Mouse (Mus musculus) MEL (cell line): ENCODE results near the gene Nxph3. TPM values are rescaled to one million over a fixed set of nuclear protein-coding genes. Genes with fewer than 3 reads are reported as not detected.
A peak's percentile ranks its signal among the peaks of the same experiment; 100 is the strongest.

Source experiments
- DNase-seq: peaks from one replicate; pipeline ENCODE4 v3.0.0; 2011; ENCODE audit warnings: low read depth, low spot score
- H3K27ac ChIP-seq: 2 replicates; pipeline ENCODE4 v1.5.1; 2012; ENCODE audit warnings: low read depth, mild to moderate bottlenecking, control low read depth, low read length, moderate library complexity; ENCODE audit not compliant: control insufficient read depth
- H3K27me3 ChIP-seq, 2 experiments: fragments of 150-350 bp in 1 of 2; sonication (generic) in 1 of 2; 2 replicates each; pipeline ENCODE4 v1.6.1; 2012; ENCODE audit warnings: low read length in 2 of 2, mild to moderate bottlenecking in 2 of 2, improper control_type of control experiment in 1 of 2, moderate library complexity in 1 of 2; ENCODE audit not compliant: insufficient read depth in 2 of 2, control insufficient read depth in 1 of 2
- H3K36me3 ChIP-seq, 2 experiments: 2 replicates each; pipeline ENCODE4 v1.6.1; 2012 to 2014; ENCODE audit warnings: low read length in 2 of 2, improper control_type of control experiment in 1 of 2, inconsistent platforms in 1 of 2, mild to moderate bottlenecking in 1 of 2; ENCODE audit not compliant: insufficient read depth in 2 of 2, control insufficient read depth in 1 of 2
- H3K4me1 ChIP-seq, 2 experiments: fragments of 150-350 bp in 1 of 2; sonication (generic) in 1 of 2; 2 replicates each; pipeline ENCODE4 v1.6.1; 2012; ENCODE audit warnings: low read length in 2 of 2, improper control_type of control experiment in 1 of 2, mild to moderate bottlenecking in 1 of 2; ENCODE audit not compliant: insufficient read depth in 2 of 2, control insufficient read depth in 1 of 2
- H3K4me3 ChIP-seq, 2 experiments: fragments of 150-350 bp in 1 of 2; sonication (generic) in 1 of 2; 2 replicates each; pipeline ENCODE4 v1.5.1; 2012; ENCODE audit warnings: low read depth in 2 of 2, low read length in 2 of 2, mild to moderate bottlenecking in 2 of 2, moderate library complexity in 2 of 2, control low read depth in 1 of 2, improper control_type of control experiment in 1 of 2; ENCODE audit not compliant: control insufficient read depth in 1 of 2, insufficient read depth in 1 of 2
- H3K79me2 ChIP-seq: 2 replicates; pipeline ENCODE4 v1.6.1; 2012; ENCODE audit warnings: mild to moderate bottlenecking, low read length, moderate library complexity; ENCODE audit not compliant: control insufficient read depth, poor library complexity, insufficient read depth
- H3K9ac ChIP-seq: 2 replicates; pipeline ENCODE4 v1.6.1; 2012; ENCODE audit warnings: low read depth, mild to moderate bottlenecking, control low read depth, low read length, moderate library complexity; ENCODE audit not compliant: control insufficient read depth, poor library complexity, severe bottlenecking
- H3K9me3 ChIP-seq: fragments of 150-350 bp; sonication (generic); replicated peaks from 2 replicates; pipeline ENCODE4 v1.6.1; 2012; ENCODE audit warnings: mild to moderate bottlenecking, low read length, improper control_type of control experiment, moderate library complexity; ENCODE audit not compliant: insufficient read depth
- BHLHE40 ChIP-seq: IDR thresholded peaks from 2 replicates; pipeline ENCODE4 v1.6.1; 2012; ENCODE audit warnings: low read depth, mild to moderate bottlenecking, inconsistent platforms, low read length, improper control_type of control experiment, borderline replicate concordance
- CHD1 ChIP-seq: IDR thresholded peaks from 2 replicates; pipeline ENCODE4 v1.6.1; 2012; ENCODE audit warnings: low read depth, mild to moderate bottlenecking, inconsistent platforms, low read length, improper control_type of control experiment
- CTCF ChIP-seq, 3 experiments: IDR thresholded peaks in 2 of 3; conservative IDR thresholded peaks in 1 of 3; 2 replicates each; pipeline ENCODE4 v1.5.1; 2011 to 2012; ENCODE audit warnings: low read length in 3 of 3, low read depth in 2 of 3, mild to moderate bottlenecking in 2 of 3, improper control_type of control experiment in 1 of 3, inconsistent platforms in 1 of 3, mixed read lengths in 1 of 3, moderate library complexity in 1 of 3; ENCODE audit not compliant: control insufficient read depth in 1 of 3, insufficient read depth in 1 of 3, poor library complexity in 1 of 3, severe bottlenecking in 1 of 3
- EP300 ChIP-seq, 2 experiments: IDR thresholded peaks; 2 replicates each; pipeline ENCODE4 v1.6.1; 2011; ENCODE audit warnings: improper control_type of control experiment in 2 of 2, low read length in 2 of 2, low read depth in 1 of 2, mild to moderate bottlenecking in 1 of 2
- GABPA ChIP-seq: IDR thresholded peaks from 2 replicates; pipeline ENCODE4 v1.6.1; 2012; ENCODE audit warnings: low read depth, mild to moderate bottlenecking, inconsistent platforms, low read length, improper control_type of control experiment, moderate library complexity
- JUND ChIP-seq: IDR thresholded peaks from 2 replicates; pipeline ENCODE4 v1.6.1; 2011; ENCODE audit warnings: low read depth, mild to moderate bottlenecking, improper control_type of control experiment, low read length
- KAT2A ChIP-seq: conservative IDR thresholded peaks from 2 replicates; pipeline ENCODE4 v1.6.1; 2012; ENCODE audit warnings: low read depth, low read length, improper control_type of control experiment, inconsistent platforms
- MAFK ChIP-seq: IDR thresholded peaks from 2 replicates; pipeline ENCODE4 v1.6.1; 2011; ENCODE audit warnings: low read depth, mild to moderate bottlenecking, low read length, improper control_type of control experiment, borderline replicate concordance
- MAX ChIP-seq: IDR thresholded peaks from 2 replicates; pipeline ENCODE4 v1.6.1; 2011; ENCODE audit warnings: low read length, improper control_type of control experiment
- MXI1 ChIP-seq: IDR thresholded peaks from 2 replicates; pipeline ENCODE4 v1.6.1; 2011; ENCODE audit warnings: mild to moderate bottlenecking, low read depth, low read length, improper control_type of control experiment
- MYB ChIP-seq: IDR thresholded peaks from 2 replicates; pipeline ENCODE4 v1.6.1; 2011; ENCODE audit warnings: mild to moderate bottlenecking, low read depth, low read length, improper control_type of control experiment
- MYC ChIP-seq: IDR thresholded peaks from 2 replicates; pipeline ENCODE4 v1.6.1; 2011; ENCODE audit warnings: low read depth, mild to moderate bottlenecking, low read length, improper control_type of control experiment, moderate library complexity
- POLR2AphosphoS2 ChIP-seq: IDR thresholded peaks from 2 replicates; pipeline ENCODE4 v1.6.1; 2011; ENCODE audit warnings: low read length, improper control_type of control experiment
- POLR2AphosphoS5 ChIP-seq: IDR thresholded peaks from 2 replicates; pipeline ENCODE4 v1.6.1; 2012; ENCODE audit warnings: low read depth, borderline replicate concordance, mild to moderate bottlenecking, inconsistent platforms, low read length, moderate library complexity, mixed read lengths
- RAD21 ChIP-seq: IDR thresholded peaks from 2 replicates; pipeline ENCODE4 v1.6.1; 2011; ENCODE audit warnings: mild to moderate bottlenecking, low read depth, low read length, improper control_type of control experiment
- RCOR1 ChIP-seq: IDR thresholded peaks from 2 replicates; pipeline ENCODE4 v1.6.1; 2012; ENCODE audit warnings: low read depth, mild to moderate bottlenecking, inconsistent platforms, low read length, improper control_type of control experiment
- SMC3 ChIP-seq: IDR thresholded peaks from 2 replicates; pipeline ENCODE4 v1.6.1; 2011; ENCODE audit warnings: low read depth, low read length, improper control_type of control experiment
- TBP ChIP-seq: IDR thresholded peaks from 2 replicates; pipeline ENCODE4 v1.8.0; 2011; ENCODE audit warnings: low read depth, low read length, improper control_type of control experiment
- USF1 ChIP-seq: IDR thresholded peaks from 2 replicates; pipeline ENCODE4 v1.6.1; 2014; ENCODE audit warnings: low read depth, mild to moderate bottlenecking, inconsistent platforms, low read length, improper control_type of control experiment, moderate library complexity
- USF2 ChIP-seq, 2 experiments: IDR thresholded peaks; 2 replicates each; pipeline ENCODE4 v1.6.1; 2011 to 2012; ENCODE audit warnings: improper control_type of control experiment in 2 of 2, low read length in 2 of 2, borderline replicate concordance in 1 of 2, inconsistent platforms in 1 of 2, low read depth in 1 of 2, mild to moderate bottlenecking in 1 of 2; ENCODE audit not compliant: insufficient read depth in 1 of 2
- ZKSCAN1 ChIP-seq: IDR thresholded peaks from 2 replicates; pipeline ENCODE4 v1.6.1; 2012; ENCODE audit warnings: low read depth, mild to moderate bottlenecking, inconsistent platforms, low read length, improper control_type of control experiment, moderate library complexity
- ZMIZ1 ChIP-seq: IDR thresholded peaks from 2 replicates; pipeline ENCODE4 v1.6.1; 2012; ENCODE audit warnings: low read depth, mild to moderate bottlenecking, inconsistent platforms, low read length, improper control_type of control experiment, moderate library complexity
- ZNF384 ChIP-seq: IDR thresholded peaks from 2 replicates; pipeline ENCODE4 v1.6.1; 2012; ENCODE audit warnings: low read depth, mild to moderate bottlenecking, inconsistent platforms, low read length, improper control_type of control experiment
- polyA plus RNA-seq, 2 experiments: library from polyadenylated mRNA; stranded (reverse) in 1 of 2; unstranded in 1 of 2; fragments of >175 nt in 1 of 2; fragments of >200 nt in 1 of 2; gene quantifications; 2 replicates each; pipeline versions ENCODE4 v1.2.1 to v1.2.4; 2012; ENCODE audit warnings: low replicate concordance in 2 of 2, low read depth in 1 of 2; ENCODE audit not compliant: insufficient read length in 2 of 2, insufficient read depth in 1 of 2, missing spikeins in 1 of 2
- total RNA-seq: library from RNA; depleted of rRNA; stranded (reverse); fragments of 300-350 nt; gene quantifications from 2 replicates; pipeline ENCODE4 v1.2.3, GENCODE M21; 2012

Gene Nxph3
- total and polyA plus RNA-seq, 3 experiments: not detected

- Histone ChIP-seq H3K4me3 (no peak overlapping the region), H3K4me1 (0 out of 4 replicates have a peak, but pooled peaks cover 0 to under 1% of the 10 kb centered on the region in 2 experiments)
- TF ChIP-seq MAFK: no peak
- TF ChIP-seq CHD1: no peak
- TF ChIP-seq CTCF (IDR thresholded peaks at IDR 0.05 in 2 of 3, conservative IDR thresholded peaks at IDR 0.05 in 1 of 3; ENCODE audit: control insufficient read depth in 1 of 3, insufficient read depth in 1 of 3, low read depth in 2 of 3, low read length in 3 of 3, poor library complexity in 1 of 3, severe bottlenecking in 1 of 3): 0 out of 6 replicates have a peak, but pooled peaks of 1 of the 3 experiments have one; percentile 11
- no peak for TF ChIP-seq ZMIZ1
- TF ChIP-seq ZKSCAN1: no peak
- TF ChIP-seq, all 39 proteins: peak for 1
- H3K79me2 ChIP-seq: no peaks in the 10 kb centered on the region
- H3K9ac ChIP-seq: no peak overlapping the region
- no peaks in the 10 kb centered on the region for H3K9me3 ChIP-seq
- no peaks in the 10 kb centered on the region for H3K27me3 ChIP-seq
- DNase-seq: no peak
- H3K27ac ChIP-seq: no peak overlapping the region
- no peaks in the 10 kb centered on the region for H3K36me3 ChIP-seq
These were observed 16.4 kb downstream of the Nxph3 start for GRCm38 (mm10) chr11:95497921-95498320.

- Histone ChIP-seq H3K27ac (no peak overlapping the region), H3K27me3 (no peaks in the 10 kb centered on the region), H3K4me1 (no peaks in the 10 kb centered on the region), H3K36me3 (peaks cover 0 to 8% of the 10 kb centered on the region in 2 experiments; a peak in 2 of 4 replicates), H3K9ac (no peak overlapping the region), H3K9me3 (no peaks in the 10 kb centered on the region), H3K4me3 (no peak overlapping the region), H3K79me2 (no peaks in the 10 kb centered on the region)
- no peak for DNase-seq
- 0 out of 2 replicates have a peak, but pooled peaks have one; percentile 21 for TF ChIP-seq POLR2AphosphoS2
- TF ChIP-seq BHLHE40: no peak
These were observed 18.5 kb downstream of the Nxph3 start for GRCm38 (mm10) chr11:95495883-95496282.

- Histone ChIP-seq H3K79me2 (no peaks in the 10 kb centered on the region), H3K36me3 (peaks cover 0 to 9% of the 10 kb centered on the region in 2 experiments; a peak in 2 of 4 replicates)
These were observed 20.0 kb downstream of the Nxph3 start for GRCm38 (mm10) chr11:95494374-95494773.

More at GRCm38 (mm10) chr11:95494374-95494773, 20.0 kb downstream of the Nxph3 start:
- TF ChIP-seq USF1 (no peak), RAD21 (no peak), JUND (no peak), MYC (no peak), GABPA (no peak), RCOR1 (no peak), EP300 (IDR thresholded peaks at IDR 0.05; ENCODE audit: low read depth in 1 of 2, low read length in 2 of 2) (no peak), TBP (no peak), MAX (no peak), ZNF384 (no peak), MXI1 (no peak), MYB (no peak), KAT2A (no peak), ZMIZ1 (no peak), POLR2AphosphoS5 (no peak), USF2 (IDR thresholded peaks at IDR 0.05; ENCODE audit: borderline replicate concordance in 1 of 2, insufficient read depth in 1 of 2, low read depth in 1 of 2, low read length in 2 of 2) (no peak), SMC3 (no peak)
- no peak for DNase-seq
- H3K9me3 ChIP-seq: no peaks in the 10 kb centered on the region
- H3K27me3 ChIP-seq: no peaks in the 10 kb centered on the region
- no peak overlapping the region for H3K9ac ChIP-seq
- H3K4me1 ChIP-seq: no peaks in the 10 kb centered on the region
- H3K27ac ChIP-seq: no peak overlapping the region
- H3K4me3 ChIP-seq: no peak overlapping the region
